Mouse (Mus musculus): ENCODE data around the gene Pth1r.
A peak's percentile ranks its signal among the peaks of the same experiment; 100 is the strongest.

Pth1r gene

DNA sequence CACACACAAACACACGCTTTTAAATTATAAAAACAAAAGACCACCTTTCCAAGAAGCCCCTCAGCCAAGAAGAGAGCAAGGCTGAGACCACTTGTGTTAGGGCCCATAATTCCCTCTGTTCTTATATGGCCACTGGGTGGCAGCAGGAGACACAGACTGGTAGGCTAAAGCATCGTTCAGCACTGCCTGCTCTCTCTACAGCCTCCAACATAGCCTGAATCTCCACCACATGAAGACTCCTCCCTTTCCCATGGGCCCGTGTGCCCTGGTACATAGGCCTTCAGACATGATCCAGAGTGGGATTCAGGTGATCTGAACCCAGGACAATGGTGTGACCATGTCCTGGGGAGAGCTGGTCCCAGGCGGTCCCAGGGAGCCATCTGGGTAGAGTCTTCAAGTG, 30.2 kb downstream of the Pth1r start:
- DNase-seq (ENCODE audit: low spot score): peak; percentile 43

DNA sequence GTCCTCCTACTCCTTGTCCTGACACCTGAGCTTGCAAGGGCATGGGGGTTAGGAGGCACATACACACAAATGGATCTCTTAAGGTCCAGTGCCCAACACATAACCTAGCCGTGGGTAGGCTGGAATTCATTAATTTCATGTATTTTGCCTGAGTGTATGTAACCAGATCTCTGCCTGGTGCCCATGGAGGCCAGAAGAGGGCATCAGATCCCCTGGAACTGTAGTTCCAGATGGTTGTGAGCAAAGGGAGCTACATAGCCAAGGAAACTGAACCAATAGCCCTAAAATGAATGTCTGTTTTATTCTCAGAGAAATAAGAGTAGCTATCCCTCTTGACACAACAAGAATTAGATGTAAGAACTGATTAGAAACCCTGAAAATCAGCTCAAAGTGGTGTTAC, 31.5 kb downstream of the Pth1r start:
- DNase-seq (ENCODE audit: low spot score): no peak

DNA sequence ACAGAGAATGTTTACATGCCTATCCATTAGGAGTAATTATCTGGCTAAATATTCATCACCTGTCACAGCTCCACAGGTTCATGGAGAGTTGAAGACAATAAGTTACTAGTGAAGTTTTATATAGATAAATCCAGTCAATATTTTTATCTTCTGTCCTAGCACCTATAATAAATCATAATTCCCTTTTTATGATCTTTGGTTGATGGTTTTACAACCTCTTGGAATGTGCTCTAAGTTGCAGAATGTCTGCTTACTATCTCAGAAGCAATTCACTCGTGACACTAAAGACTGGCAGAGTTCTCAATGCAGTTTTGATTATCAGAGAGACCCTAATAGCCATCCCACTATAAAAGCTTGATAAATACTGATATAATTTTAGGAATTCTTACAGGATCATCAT, 33.6 kb downstream of the Pth1r start:
- DNase-seq (ENCODE audit: low spot score): no peak

DNA sequence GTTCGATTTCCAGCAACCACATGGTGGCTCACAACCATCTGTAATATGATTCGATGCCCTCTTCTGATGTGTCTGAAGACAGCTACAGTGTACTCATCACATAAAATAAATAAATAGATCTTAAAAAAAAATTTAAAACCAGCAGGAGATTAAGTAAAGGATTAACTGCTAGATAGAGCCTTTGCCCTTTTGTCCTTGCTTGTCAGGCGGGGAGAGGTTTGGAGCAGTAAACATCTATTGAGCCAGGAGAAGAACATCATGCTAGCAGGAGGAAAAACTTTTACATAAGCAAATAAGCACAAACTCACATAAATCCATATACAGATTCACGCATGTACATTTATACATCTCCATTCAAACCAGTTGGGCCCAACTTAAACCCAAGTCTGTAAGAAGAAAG, 34.4 kb downstream of the Pth1r start:
- no peak for DNase-seq (ENCODE audit: low spot score)

DNA sequence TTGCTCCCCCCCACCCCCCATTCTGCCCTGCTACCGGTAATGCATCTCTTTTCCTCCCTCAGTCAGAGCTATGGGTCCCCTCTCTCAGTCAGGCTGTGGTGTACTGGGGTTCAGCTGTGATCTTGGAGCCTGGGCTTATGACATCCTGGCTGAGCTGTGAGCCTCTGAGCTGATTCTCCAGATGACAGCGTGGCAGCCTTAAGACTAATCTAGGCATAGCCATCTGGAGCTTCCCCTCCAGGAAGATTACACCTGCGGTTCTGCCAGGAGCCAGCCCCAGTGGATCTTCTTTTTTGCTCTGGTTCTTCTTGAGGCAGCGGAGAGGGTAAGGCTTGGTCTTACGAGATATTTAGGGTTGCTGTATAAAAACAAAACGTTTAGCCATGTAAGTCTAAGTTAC, 34.9 kb downstream of the Pth1r start:
- DNase-seq (ENCODE audit: low spot score): no peak

DNA sequence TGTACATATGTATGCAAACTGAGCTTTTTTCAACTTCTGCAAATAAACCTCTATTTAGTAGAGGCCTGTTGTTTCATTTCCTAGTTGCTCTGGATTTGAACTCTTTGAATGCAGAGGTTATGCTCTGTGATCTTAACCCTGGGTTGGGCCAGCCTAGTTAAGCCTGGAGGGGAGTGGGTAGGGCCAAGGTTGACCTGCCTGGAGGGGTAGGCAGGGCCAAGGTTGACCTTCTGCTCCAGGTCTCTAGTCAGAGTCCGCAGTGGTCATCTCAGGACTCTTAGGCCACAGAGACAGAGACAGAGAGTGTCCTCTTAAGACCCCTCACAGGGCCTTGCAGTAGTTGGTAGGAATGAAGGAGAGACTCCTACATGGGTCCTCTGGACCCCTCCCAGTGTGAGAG, 35.4 kb downstream of the Pth1r start:
- DNase-seq (ENCODE audit: low spot score): no peak

DNA sequence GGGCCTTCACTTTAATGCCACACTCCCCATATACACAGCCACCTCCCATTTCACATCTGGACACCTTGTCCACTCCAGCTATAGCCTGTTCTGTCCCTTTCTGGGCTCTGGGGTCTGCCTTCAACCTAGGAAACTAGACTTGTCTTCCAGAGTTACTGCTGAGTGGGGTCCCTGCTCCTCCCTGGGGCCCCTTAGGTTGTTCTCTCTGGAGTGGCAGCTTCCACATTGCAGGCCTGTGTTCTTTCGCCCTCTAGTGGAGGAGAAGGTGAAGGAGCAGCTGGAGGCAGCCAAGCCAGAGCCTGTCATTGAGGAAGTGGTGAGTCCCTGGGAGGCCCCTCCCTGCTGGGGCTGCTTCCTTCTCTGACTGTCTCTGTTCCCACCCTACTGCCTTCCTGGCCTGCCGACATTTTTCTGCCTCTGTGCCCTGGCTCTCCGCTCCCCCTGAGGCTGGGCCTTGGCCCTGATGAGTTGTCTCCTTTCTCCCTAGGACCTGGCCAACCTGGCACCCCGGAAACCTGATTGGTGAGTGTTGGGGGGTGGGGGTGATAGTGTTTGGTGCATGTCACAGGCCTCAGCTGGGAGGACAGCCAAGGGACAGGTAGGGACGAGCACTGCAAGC, 37.2 kb downstream of the Pth1r start:
- peak; percentile 89 for DNase-seq (ENCODE audit: low spot score)

DNA sequence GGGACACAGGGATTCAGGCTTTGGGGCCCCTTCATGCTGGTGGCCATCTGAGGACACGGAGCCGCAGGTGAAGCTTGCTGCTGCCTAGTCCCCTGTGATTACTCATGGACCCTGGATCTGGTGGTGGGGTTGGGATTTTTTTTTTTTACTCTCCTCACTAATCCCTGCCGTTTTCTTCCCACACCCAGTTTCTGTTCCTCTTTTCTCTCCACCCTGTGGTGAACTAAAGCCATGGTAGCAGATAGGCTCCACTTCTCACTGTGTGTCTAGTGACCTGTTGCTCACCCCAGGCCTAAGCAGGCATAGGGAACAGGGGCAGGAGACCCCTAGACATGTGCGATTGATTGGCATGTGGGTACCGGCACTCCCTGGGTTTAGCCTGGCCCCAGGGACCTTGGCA, 40.2 kb downstream of the Pth1r start:
- no peak for DNase-seq (ENCODE audit: low spot score)

DNA sequence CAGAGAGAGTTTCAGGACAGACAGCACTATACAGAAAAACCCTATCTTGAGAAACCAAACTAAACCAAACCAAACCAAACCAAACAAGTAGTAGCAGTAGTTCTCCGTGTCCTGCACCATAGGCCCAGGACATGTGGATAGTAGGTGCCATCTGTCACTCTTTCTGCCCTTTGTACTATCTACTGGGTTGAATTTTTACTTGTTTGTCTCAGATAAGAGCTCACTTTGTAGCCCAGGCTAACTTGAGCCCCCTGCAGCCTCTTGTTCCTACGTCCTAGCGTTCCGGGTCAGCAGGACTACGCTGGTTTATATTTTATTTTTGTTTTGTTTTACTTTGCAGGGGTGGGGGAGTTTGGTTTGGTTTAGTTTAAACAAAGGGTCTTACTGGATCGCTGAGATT, 43.0 kb downstream of the Pth1r start:
- DNase-seq (ENCODE audit: low spot score): no peak

DNA sequence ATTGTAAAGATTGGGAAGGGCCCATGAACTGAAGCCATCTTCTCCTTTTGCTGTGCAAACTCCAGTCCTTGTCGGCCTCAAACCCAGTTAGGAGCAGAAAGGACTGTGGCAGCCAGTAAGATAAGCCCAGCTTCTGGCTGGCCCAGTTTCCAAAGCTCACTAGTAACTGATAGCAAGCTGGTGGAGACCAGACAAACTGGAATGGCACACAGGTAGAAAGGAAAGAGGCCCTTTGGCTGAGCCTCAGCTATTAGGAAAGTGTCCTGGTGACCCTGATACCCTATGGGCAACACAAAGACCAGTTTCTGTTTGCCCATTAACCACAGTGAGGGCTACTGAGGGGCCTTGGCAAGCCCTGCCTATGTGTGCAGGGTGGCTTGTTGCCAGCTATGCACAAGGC, 44.1 kb downstream of the Pth1r start:
- no peak for DNase-seq (ENCODE audit: low spot score)

DNA sequence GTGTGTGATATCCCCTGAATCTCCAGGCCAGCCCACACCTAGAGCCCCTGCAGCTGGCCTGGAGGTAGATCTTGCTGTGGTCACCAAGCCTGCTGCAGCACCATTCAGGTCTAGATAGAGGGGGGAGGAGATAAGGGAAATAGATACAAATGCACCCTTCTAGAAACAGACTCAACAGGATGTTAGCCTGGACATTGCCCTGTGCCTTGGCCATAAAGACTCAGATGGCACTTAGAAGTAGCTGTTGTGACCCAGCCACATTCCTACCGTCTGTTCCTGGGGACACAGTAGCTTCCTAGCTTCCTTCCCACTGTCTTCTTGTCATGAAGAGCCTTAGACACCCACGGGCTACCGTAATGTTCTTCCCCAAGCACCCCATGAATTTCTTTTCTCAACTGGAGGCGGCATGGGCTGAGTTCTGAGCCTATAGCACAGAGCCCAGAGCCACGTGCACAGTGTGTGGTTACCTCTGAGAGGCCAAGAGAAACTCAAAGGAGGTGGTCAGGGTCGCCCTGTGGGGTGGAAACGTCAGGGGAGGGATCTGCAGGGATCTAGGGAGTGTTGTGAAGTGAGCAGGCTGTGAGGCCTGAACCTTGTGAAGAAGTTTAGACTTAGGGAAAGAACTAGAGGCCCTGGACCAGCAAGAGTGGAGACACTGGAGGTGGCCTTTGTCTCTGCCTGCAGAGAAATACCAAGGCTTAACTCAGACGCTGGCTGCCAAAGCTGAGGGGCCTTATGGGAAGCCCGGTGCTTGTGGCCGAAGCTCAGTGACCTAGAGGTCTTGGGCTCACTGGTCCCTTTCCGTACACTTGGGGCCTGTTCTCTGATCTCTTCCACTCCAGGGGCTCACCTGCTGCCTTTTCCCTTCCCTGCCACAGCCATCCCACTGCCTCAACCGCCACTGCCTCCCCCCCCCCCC, 45.6 kb downstream of the Pth1r start:
- DNase-seq (ENCODE audit: low spot score): no peak

DNA sequence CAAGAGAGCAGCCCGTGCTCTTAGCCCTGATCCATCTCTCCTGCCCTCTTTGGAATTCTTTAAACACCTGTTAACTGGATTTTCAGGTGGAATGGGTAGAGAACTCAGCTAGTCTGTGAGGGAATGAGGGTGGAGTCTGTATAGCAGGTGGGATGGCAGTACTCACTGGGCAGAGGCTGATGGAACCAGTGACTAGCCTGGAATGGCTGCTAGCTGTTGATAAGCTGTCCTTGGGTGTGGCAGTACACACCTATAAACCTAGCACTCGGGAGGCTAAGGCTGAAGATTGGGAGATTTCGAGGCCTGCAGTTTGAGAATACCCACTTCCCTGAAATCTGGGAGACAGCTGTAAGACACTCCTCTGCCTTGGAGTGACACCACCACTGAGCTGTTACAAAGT, 47.4 kb downstream of the Pth1r start:
- no peak for DNase-seq (ENCODE audit: low spot score)

DNA sequence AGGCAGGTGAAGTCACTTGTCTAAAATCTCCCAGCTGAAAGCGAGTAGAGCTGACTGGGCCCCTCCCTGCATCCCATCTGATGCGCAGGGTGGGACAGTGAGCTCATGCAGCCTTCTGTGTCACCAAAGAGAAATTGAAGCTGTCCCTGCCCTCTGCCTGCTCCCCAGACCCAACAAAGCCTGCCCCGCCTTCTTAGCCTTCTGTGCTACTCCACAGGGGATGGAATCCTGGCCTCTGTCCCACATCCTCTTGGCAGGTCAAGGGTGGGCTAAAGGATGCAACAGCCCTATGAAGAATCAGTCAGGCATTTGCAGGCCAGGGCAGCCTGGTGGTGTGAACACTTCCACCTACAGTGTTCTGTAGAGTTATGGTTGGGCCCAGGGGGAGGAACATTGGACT, 49.5 kb downstream of the Pth1r start:
- no peak for DNase-seq (ENCODE audit: low spot score)

DNA sequence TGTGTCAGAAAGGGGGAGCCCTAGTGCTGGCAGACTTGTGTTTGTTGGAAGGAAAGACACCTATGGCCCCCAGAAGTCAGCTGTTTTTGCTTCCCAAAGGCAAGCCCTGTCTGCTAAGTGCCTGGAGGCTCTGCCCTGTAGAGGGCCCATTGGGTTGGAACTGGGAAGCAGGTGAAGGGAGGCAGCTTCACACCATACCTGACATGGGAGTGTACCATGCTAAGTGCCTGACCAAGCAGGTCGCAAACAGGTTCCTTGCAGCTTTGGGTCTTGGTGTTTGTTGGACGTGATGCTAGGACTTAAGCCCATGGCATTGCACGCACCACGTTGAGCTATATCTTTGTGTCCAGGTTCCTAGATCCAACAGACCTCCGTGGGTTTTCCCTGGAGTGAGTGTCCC, 50.5 kb downstream of the Pth1r start:
- DNase-seq (ENCODE audit: low spot score): no peak

DNA sequence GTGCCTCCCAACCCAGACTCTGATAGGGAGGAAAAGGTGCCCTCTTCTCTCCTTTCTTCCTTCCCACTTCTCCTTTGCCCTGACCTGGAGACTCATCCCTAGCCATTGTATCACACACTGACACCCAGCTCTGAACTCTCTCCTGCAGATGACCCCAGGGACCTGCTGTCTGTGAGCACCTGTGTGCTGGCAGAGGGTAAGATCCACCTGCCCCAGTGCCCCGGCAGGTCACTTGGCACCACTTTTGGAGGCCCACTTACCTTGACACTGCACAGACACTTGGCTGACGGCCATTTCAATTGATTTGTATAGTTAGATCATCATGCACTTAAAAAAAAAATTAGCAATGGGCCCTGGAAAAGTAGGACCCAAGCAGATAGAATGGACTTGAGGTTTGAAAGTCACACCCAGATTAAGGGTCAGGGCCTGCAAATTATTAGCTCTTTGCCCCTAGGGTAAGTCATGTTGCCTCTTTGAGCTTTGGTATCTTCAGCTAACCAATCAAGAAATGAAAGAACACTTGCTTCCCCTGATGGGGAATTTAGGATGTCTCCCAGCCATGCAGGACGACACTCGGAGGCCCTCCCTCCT, 51.7 kb downstream of the Pth1r start:
- DNase-seq (ENCODE audit: low spot score): no peak

DNA sequence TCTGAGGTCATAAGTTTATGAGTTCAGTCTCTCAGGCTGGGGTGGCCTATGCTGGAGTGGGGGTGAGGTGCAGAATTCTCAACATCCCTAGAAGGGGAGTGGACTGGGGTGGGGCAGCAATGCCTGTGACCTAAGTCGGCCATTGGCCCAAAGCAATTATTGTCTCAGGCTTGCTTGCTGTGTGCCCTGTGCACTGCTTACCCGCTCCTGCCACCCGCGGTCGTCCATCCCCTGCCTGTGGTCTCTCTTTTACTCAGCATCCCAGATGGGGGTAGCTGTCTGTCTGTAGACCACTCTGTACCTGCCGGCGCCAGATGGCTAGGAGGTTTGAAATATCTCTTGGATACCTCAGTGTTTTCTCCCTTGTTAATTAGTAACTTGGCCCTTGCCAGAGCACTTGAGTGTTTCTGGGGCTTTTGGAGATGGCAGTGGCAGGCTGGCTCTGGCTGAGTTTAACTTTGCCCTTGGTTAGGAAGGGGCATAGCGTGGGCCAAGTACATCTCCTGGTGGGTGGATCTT, 57.6 kb downstream of the Pth1r start:
- no peak for DNase-seq (ENCODE audit: low spot score)

DNA sequence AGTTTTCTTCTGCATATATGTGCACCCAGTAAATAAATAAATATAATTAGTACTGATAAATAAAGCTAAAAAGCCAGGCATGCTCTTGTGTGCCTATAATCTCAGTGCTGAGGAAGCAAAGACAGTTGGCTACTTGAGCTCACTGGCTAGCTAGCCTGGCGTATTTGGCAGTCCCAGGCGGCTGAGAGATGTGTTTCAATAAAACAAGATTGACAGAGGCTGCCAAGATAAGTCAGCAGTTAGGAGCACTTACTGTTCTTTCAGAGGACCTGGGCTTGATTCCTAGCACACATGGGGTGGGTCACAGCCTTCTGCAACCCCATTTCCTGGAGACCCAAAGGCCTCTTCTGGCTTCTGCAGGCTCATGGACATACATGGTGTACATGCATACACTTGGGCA, 59.1 kb downstream of the Pth1r start:
- DNase-seq (ENCODE audit: low spot score): no peak

DNA sequence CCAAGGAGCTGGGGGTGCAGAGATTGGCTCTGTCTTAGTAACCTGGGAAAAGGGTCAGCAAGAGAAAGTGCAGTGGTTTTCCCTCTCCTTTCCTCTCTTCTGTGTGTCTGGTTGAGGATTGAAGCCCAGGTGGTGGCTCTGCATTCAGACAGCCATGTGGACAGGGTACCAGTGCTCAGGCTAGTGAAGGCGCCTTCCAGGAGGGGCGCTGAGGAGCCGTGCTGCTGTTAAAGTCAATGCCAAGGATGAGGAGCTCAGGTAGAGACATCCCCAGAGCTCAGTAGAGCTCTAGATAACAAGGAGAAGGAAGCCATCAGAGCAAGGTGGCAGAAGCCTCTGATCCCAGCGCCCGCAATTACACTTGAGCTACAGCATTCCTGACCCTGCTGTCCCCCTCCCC, 59.9 kb downstream of the Pth1r start:
- no peak for DNase-seq (ENCODE audit: low spot score)

DNA sequence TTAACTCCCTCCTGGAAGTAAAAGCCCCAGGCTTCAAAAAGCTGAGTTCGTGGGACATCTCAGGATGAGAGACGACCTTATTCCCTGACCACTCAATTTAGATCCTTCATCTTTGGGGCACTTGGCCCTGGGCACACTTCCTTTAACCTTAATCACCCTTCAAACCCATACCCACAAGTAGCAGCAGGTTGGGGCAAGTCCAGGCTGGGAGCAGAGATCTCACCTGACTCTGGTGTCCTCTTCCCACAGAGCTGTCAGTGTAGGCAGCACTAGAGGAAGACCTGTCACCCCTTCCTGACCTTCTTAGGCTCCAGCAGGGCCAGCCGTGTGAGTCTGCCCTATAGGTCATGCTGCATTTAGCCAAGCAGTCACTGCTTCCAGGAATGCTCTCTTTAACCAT, 60.5 kb downstream of the Pth1r start:
- no peak for DNase-seq (ENCODE audit: low spot score)

DNA sequence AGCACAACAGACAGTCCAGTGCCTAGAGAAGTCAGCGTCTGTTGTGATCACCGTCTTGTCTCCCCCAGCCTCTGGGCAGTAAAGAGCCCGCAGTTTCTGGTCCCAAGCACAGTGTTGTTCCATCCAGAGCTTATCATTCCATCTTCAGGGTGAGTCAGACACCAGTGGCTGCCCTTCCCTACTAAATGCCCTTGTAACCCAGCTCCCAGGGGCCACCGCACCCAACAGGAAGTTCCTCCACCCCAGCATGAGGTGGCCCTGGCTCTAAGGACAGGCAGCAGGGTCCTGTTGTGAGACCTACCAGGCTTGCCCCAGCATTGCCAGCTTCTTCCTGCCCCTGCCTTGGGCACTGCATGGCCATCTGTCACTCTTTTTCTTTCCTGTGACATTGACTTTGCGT, 61.4 kb downstream of the Pth1r start:
- no peak for DNase-seq (ENCODE audit: low spot score)

DNA sequence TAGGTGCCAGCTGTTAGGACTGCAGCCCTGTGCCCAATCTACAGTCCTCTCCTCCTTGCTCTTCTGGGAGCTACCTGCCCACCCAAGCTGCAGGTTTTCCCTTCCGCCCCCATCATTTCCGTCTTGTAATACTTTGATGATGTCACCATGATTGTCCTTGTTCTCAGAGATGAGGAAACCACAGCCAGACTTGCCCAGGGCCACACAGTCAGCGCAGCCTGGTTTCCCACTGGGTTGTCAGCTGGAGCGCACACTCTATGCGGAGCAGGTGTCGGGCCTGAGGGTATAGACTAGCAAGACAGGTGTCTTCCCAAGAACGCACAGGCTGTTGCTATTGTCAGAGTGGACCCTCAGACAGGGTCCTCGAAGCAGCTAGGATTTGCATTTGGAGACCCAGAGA, 61.8 kb downstream of the Pth1r start:
- DNase-seq (ENCODE audit: low spot score): peak; percentile 29

DNA sequence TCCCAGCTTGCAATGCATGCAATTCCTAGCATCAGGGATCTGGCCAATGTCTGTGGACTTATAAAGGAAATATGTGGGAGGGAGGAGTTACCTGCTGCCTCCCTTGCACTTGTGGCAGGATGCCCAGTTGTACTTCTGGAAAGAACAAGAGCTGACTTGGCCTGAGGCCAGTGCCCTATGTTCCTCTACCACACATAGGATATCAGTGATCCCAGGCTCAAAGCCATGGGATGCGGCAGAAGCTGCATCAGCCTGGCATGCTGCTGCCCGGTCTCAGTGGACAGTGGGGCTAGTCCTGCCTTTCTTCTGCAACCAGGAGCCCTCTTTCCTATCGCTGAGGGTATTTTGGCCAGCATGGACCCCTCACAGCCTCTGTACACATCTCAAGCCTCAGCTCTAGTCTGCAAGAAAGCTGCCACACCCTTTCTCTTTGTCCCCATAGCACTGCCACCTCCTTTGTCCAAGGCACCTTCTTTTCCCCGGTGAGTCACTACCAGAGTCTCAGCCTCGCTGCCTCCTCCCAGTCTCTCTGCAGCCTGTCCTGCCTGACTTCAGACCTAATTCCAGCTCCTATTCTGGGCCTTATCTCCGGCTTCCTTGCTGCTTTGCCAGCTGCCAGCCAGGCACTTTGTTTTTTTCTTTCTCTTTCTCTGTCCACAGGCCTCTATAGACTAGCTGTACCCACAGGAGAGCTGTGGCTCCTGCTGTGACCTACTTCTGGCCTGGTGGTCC, 62.7 kb downstream of the Pth1r start:
- DNase-seq (ENCODE audit: low spot score): no peak

All from T-cell, adult 2 months (primary cell).